Mouse (Mus musculus) heart, postnatal 36 days (tissue): ENCODE measurements around the gene Fam189b. TPM values are rescaled to one million over a fixed set of nuclear protein-coding genes. Genes with fewer than 3 reads are reported as not detected.

Experiments used
- DNase-seq, 2 experiments: peaks; one replicate each; pipeline ENCODE4 v3.0.0; 2021 to 2022
- intact Hi-C: fragments of 180-260 bp; cut with DNase I; formaldehyde crosslinking; loops from one replicate; pipeline ENCODE4 v1.15.1; 2025
- total RNA-seq, 2 experiments: library from RNA; stranded (reverse); gene quantifications; 2 replicates each; pipeline ENCODE4 v1.2.3; 2021

Fam189b gene
- total RNA-seq, 2 experiments from 2014 or later = 4.6 to 5.5 TPM

DNA sequence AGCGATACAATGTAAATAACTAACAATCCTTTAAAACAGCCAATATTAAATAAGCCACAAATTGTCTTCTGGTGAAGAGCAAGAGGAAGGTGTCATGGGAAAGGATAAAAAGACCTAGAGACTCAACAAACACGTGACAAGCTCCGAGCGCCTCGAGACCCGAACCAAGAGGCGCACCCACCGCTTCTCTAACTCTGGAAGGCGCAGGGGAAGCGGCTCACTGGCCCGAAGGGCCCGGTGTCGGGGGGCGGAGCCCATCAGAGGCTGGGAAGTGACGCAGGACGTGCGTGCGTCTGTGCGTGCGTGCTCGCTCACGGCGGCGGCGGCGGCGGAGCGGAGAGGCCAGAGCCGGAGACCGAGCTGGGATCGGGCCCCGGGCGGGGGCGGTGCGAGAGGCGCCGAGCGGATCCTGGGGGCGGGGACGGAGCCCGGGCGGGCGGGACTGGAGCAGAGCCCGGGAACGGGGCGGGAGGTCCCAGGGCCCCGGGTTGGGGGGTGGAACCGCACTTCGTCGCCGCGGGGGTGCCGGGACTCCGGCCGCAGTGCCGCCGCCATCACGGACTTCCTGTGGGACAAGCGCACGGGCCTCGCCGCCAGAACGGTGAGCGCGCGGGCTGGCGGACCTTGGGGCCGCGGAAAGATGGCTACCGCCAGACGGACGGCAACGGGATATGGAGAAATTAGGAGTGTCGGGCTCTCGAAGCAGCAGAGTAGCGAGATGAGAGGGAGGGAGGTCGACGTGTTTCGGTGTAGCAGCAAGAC, 18.3 kb upstream of the Fam189b start, which contains the start of gene Clk2:
Gene Clk2 (plus strand): TSS at position 290 of the 762 bp plus-strand sequence.
- DNase-seq = peak; percentile 94 to 95
- intact Hi-C loops = loop anchor here (2.0 to 10.0 kb wide), 3 partner anchors 74 to 250 kb away; partner anchors contain the start of gene Msto1

DNA sequence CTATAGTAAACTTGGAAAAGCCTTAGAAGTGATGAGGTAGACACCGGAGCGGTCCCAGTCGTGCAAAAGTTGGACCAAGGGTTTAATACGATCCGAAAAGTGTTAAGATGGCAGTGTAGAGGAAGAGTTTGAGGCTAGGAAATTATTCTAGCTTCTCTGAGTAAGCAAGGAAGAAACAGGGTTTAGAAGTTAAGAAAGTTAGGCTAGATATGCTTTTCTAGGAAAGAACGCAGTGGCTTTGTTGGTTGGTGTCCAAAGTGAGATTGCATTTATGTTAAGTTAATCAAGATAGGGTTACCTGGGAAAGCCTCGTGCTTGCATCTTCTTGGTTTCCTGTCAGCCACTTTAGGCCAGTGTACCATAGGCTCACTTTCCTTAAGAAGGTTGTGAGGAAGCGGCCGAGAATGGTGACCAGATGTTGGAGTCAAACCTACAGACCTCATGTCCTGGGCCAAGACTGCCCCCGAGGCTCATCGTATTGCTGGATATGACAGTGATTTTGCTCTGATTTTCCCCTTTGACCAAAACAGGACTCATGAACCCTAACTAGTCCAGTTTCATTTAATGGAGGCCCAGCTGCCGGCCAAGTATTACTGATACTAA, 17.6 kb upstream of the Fam189b start:
- intact Hi-C loops = loop anchor here (2.0 to 10.0 kb wide), 3 partner anchors 75 to 251 kb away; partner anchors contain the start of gene Msto1
- no peak for DNase-seq

DNA sequence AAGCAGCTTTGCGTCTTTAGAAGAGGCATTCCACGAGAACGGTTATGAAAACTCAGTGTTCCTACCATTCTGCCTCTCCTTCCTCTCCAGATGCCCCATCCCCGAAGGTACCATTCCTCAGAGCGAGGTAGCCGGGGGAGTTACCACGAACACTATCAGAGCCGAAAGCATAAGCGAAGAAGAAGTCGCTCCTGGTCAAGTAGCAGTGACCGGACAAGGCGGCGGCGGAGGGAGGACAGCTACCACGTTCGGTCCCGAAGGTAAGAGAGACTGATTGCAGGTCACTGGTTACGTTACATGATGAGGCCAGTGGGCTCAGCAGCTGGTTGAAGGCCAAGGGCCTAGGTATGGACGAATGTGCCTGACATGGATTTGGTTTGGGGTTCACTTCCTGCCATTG, 16.0 kb upstream of the Fam189b start:
- intact Hi-C loops = loop anchor here (10.0 kb wide), 2 partner anchors 222 to 252 kb away; partner anchors contain the start of gene Msto1
- DNase-seq = no peak

DNA sequence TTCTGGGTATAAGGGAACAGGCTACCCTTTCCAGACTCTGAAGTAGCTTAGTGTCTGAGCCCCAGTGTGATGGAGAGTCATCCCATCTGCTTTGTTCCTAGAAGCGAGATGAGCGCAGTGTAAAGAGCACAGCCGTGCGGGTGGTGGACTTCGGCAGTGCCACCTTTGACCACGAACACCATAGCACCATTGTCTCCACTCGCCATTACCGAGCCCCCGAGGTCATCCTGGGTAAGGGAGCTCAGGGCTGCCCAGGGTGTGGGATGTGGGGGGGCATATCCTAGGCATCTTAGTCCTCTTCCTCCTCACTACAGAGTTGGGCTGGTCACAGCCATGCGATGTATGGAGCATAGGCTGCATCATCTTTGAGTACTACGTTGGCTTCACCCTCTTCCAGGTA, 8.1 kb upstream of the Fam189b start:
- no peak for DNase-seq
- intact Hi-C loops = no loop called here

DNA sequence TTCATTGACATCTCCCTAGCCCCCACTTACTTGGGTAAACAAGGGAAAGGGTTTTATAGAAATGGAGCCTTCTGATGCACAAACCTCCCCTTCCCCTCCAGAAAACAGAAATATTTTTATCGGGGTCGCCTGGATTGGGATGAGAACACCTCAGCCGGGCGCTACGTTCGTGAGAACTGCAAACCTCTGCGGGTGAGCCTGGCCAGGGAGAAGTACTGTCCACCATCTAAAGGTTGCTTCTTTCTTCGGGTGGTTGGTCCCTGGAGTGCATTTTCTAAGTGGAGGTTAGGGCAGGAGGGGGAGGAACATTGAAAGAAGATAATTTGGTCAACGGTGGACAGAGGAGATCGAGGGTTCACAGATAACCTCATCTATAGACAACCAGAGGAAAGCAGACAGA, 7.4 kb upstream of the Fam189b start:
- no peak for DNase-seq
- intact Hi-C loops = no loop called here

DNA sequence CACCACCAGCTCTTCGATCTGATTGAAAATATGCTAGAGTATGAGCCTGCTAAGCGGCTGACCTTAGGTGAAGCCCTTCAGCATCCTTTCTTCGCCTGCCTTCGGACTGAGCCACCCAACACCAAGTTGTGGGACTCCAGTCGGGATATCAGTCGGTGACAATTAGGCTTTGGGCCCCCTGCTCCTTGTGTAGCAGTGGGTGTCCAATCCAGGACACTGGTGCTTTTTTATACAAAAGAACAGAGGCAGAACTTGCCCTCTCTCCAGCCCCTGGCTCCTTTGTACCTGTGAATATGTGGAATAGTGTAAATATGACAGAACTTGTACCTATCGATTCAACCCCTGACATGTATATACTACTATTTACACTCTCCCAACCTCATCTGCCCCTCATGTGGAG, 6.5 kb upstream of the Fam189b start:
- no peak for DNase-seq
- intact Hi-C loops = no loop called here

DNA sequence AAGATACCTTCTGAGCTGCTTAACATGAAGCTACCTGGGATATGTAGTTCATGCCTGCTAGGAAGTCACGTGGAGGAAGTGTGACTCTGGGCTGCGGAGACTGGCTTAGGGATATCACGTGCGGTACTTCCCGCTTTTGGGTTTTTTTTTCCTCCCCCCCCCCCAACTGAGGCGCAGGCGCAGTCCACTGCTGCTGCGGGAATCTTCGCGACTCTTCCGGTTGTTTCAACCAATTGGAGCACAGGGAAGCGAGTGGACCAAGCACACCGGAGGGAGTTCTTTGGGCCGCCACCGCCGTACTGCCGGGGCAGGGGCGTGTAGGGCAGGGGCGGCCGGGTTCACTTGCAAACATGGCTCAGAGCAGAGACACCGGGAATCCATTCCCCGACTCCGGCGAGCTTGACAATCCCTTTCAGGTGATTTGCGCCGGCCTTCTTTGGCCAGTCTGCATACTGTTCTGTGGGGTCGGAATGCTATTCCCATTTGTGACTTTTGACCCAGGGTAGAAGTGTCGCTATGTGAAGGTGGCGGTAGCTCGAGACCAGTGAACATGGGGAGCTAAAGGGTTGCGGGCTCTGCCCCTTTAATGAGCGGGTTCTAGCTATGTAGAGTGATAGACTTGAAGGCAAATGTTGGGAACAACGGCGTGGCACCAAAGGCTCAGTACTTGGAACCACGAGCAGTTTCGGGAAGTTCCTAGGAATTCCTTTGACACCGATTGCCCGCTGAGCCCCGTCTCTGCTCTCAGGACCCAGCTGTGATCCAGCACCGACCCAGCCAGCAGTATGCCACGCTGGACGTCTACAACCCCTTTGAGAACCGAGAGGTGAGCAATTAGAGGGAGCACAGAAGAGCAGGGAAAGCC, 5.5 kb upstream of the Fam189b start, which contains the start of gene Scamp3:
Gene Scamp3 (plus strand): TSS at position 232 of the 865 bp plus-strand sequence.
- intact Hi-C loops = no loop called here
- DNase-seq = peak; percentile 78 to 85

DNA sequence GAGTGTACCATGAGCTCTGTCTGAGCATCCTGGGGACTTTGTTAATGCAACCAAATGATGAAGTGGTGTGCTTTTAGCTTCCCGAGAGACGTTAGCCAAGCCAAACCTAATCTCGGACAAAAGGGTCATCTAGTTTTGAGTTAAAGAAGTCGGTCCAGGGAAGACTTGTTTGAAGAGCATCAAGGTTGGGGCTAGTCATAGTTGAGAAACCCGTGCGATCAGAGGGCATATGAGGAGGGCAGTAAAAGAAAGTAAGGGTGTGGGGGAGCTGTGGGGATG, 4.9 kb upstream of the Fam189b start:
- intact Hi-C loops = no loop called here
- no peak for DNase-seq

DNA sequence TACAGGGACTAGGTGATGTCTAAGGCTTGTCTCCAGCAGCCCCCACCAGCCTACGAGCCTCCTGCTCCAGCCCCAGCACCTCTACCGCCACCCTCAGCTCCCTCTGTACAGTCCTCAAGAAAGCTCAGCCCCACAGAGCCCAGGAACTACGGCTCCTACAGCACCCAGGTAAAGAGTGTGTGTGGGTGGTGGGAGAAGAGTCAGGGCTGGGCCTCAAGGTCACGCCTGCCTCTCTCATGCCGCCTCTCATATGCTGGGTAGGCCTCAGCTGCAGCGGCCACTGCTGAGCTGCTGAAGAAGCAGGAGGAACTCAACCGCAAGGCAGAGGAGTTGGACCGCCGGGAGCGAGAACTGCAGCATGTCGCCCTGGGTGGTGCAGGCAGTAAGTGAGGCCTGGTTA, 3.9 kb upstream of the Fam189b start:
- intact Hi-C loops = no loop called here
- no peak for DNase-seq

DNA sequence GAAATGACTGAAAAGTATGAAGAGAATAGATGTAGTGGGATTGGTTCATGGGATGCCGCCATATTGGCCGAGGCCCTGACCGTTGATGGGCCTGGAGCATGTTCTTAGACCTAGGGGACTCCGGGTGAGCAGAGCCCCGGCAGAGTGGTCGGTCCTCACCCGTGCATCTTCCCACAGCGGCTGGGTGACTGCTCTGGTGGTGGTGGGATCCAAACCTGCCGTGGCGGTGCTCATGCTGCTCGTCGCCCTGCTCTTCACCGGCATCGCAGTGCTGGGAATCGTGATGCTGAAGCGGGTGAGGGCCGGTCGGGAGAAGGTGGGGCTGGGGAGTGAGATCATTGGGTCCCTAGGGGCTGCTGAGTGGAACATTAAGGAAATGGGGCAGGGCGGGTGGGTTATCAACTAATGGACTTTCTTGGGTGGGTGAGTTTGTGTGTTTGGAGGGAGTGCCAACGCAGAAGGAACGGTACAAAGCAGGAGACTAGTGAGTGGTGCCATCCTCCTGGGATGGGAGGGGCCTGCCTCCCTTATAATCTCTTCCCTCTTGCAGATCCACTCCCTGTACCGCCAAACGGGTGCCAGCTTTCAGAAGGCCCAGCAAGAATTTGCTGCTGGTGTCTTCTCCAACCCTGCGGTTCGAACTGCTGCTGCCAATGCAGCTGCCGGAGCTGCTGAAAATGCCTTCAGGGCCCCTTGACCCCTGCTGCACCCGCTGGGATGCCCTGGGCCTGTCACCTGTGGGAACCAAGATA, 1.0 kb upstream of the Fam189b start:
- intact Hi-C loops = no loop called here
- DNase-seq = no peak

DNA sequence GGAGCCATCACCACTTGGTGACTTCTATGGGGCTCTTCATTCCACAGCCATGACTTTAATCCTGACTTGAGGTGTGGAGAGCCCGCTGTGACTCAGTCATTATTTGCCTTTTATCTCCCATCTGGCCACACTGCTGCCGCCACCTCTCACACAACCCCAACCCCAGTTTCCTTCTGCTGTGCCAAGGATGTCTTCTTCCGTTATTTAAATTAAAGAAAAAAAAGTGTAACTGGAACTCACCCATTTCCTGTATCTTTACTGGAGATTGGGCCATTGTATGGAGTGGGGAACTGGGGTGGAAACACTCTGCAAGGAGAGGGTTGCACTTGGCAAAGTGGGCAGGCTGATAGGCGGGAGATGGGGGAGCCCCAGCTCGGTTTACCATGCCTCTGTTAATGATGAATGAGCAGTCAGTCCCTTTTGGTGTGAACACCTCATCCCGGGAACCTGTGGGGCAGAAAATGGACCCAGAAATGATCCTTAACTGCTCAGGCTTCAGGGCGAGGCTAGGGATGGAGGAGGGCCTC, 349 bp upstream of the Fam189b start:
- intact Hi-C loops = no loop called here
- no peak for DNase-seq

DNA sequence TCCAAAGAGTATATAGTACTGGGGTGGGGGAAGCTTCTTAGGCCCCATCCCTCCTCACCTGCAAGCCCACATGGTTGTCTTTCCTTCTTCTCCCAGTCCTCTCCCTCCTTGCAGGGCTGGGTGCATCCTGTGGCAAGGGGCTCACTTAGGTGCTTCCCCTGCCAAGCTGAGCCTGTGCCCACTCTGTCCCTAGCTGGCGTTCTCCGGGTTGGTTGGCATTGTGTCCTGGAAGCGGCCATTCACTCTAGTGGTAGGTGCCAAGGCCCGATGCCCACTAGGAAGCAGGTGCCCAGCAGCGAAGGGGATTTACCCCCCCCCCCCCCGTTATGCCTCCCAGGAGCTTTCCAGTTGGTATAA, 994 bp downstream of the Fam189b start:
- intact Hi-C loops = no loop called here
- DNase-seq = no peak

DNA sequence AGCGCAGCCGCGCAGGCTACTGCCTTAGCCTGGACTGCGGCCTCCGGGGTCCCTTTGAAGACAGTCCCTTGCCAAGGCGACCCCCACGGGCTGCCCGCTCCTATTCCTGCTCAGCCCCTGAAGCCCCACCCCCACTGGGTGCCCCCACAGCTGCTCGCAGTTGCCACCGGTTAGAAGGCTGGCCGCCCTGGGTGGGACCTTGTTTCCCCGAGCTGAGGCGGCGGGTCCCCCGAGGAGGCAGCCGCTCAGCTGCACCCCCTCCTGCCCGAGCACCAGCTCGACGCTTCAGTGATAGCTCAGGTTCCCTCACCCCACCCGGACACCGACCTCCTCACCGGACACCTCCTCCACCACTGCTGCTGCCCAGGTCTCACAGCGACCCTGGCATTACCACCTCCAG, 4.3 kb downstream of the Fam189b start:
- intact Hi-C loops = no loop called here
- no peak for DNase-seq

DNA sequence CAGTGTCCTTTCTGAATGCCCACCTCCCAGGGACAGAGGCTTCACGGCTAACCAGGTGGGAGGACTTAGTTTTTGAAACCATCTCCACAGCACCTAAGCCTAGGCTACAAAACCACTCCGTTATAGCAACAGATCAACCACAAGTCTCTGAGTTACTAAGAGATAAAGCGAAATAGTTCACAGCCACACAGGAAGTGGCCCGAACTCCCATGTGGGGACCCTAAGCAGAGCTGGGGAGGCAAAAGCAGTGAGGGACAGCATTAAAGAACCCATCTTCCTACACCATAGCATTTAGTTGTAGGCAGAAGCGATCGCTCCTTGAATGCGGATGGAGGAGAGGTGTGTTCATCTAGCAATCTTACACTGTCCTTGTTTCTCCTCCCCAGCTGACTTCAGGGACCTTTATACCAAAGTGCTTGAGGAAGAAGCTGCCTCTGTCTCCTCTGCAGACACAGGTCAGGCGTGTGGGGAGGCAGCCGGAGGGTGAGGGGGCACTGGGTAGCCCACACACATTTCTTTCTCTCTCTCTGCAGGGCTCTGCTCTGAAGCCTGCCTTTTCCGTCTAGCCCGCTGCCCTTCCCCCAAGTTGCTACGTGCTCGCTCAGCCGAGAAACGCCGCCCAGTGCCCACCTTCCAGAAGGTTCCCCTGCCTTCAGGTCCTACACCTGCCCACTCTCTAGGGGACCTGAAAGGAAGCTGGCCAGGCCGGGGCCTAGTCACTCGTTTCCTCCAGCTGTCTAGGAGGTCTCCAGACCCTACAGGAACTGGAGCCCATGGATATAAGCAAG, 4.9 kb downstream of the Fam189b start:
- DNase-seq = no peak
- intact Hi-C loops = no loop called here

DNA sequence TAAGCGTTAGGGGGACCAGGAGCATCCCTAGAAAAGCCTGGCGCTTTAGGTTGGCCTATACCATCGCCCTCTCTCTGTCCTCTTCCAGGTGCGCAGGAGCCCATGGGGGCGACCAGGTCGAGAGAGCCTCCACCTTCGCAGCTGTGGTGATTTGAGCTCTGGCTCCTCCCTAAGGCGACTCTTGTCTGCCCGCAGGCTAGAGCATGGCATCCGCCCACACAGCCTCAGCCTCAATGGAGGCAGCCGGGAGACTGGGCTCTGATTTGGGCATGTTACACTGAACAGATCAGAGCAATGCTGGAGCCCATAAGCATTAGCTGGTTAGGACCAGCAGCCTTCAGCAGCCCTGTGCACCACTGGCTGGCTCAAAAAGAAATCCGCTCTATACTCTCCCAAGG, 5.5 kb downstream of the Fam189b start:
- no peak for DNase-seq
- intact Hi-C loops = no loop called here

DNA sequence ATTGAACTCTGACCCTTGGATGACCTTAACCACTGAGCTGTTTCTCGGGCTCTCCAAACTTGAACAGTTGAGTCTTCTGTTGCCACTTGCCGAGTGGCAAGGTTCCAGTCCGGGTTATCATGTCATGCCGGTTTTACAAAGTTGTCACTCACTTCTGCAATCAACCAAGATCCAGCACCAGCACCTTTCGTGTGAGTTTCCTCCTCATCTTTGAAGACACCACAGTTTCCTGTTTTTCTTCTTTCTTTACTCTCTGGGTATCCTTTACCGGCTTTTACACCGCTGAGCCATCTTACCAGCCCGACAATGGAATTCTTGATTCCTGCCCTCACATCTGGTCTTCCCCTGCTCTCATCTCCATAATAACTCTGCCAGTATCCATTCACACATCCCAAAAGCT, 7.5 kb downstream of the Fam189b start:
- DNase-seq = no peak
- intact Hi-C loops = no loop called here

DNA sequence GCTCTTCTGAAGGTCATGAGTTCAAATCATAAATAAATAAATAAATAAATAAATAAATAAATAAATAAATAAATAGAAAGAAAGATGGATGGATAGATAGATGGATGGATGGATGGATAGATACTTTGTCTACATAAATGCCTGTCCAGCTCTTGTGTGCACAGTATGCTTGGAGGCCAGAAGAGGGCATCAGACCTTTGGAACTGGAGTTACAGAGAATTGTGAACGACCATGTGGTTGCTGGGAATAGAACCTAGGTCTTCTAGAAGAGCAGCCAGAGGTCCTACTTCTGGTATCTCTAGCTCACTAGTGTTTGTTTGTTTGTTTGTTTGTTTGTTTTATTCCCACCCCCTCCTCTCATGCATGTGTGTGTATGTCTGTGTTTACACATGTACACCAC, 10.4 kb downstream of the Fam189b start:
- intact Hi-C loops = no loop called here
- DNase-seq = no peak

DNA sequence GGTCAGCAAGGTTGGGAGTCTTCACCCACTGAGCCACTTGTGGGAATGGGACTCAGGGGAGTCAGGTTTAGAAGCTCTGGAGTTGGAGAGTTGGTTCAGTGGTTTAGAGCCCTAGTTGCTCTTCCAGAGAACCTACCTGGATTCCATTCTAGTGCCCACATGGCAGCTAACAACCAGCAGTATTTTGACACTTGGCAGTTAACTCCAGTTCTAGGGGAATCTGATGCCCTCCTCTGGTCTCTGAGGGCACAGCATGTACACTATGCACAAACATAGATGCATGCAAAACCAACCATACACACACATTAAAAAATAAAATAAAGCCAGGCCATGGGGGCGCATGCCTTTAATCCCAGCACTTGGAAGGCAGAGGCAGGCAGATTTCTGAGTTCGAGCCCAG, 10.9 kb downstream of the Fam189b start:
- no peak for DNase-seq
- intact Hi-C loops = no loop called here

DNA sequence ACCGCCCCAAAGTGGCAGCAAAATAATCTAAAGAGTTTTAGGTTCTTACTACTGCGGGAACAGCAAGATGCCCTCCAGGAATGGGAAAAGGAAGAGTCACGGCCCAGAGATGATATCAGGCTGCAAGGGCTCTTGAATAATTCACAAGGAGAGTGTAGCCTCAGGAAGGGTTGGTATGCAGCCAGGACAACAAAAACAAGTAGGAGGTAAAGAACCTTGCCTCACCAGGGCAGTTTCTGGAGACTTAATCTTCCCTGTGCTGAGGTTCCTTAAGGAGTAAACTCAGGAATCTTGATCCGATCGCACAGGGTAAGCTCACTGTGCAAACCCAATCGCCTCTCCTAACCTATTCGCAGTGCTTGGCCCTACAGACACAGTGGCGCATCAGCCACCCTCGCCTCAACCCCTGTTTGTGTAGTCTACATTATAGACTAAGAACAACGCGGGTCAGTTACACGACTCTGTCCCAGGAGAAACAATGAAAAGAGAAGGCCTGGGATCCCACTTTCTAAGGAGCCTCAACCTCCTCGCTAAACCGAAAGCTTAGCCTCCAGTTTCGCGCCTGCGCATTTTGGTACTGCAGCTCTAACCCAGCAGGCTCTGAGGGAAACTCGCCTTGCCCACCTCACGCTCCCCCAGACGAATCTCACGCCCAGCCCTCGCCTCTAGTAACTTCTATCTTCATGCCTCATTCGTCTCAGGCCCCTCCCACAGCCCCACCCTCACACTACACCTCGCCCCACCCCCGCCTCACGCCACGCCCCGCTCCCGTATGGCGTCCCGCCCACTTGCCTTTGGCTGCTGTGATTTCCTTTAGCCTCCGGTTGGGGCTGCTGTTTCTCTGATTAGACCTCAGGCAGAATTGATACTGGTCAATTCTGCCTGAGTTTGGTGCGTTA, 13.3 kb downstream of the Fam189b start:
- intact Hi-C loops = loop anchor here (2.0 kb wide), 1 partner anchor 19 kb away; the partner anchor contains the start of gene Thbs3
- DNase-seq = peak; percentile 84 to 86
